Mouse (Mus musculus) stomach, embryonic 15.5 days (tissue): ENCODE results near the gene Gm6614. TPM values are rescaled to one million over a fixed set of nuclear protein-coding genes. Genes with fewer than 3 reads are reported as not detected.
A peak's percentile ranks its signal among the peaks of the same experiment; 100 is the strongest.
"Not testable (repeated sequence)": the region's sequence is repeated elsewhere in the genome, so short reads cannot be mapped to it uniquely, and the experiment has no call there.

Experiments used
- ATAC-seq: fragments of 200-750 bp; cut with Nextera tagmentation; 2 replicates; pipeline ENCODE4 v1.8.0; 2017; ENCODE audit warnings: low read depth, moderate number of reproducible peaks, moderate TSS enrichment; ENCODE audit not compliant: insufficient read depth, low FRiP score
- H3K27ac ChIP-seq: fragments of 300-500 bp; sonication (generic); 2 replicates; pipeline ENCODE4 v1.5.1; 2015; ENCODE audit warnings: mild to moderate bottlenecking, inconsistent platforms
- H3K27me3 ChIP-seq: fragments of 300-500 bp; sonication (generic); replicated peaks from 2 replicates; pipeline ENCODE4 v1.6.1; 2015; ENCODE audit warnings: inconsistent platforms
- H3K36me3 ChIP-seq: fragments of 300-500 bp; sonication (generic); 2 replicates; pipeline ENCODE4 v1.6.1; 2015; ENCODE audit warnings: inconsistent platforms
- H3K4me1 ChIP-seq: fragments of 300-500 bp; sonication (generic); 2 replicates; pipeline ENCODE4 v1.6.1; 2015; ENCODE audit warnings: inconsistent platforms
- H3K4me2 ChIP-seq: fragments of 300-500 bp; sonication (generic); 2 replicates; pipeline ENCODE4 v1.6.1; 2015; ENCODE audit warnings: mild to moderate bottlenecking, inconsistent platforms
- H3K4me3 ChIP-seq: fragments of 300-500 bp; sonication (generic); replicated peaks from 2 replicates; pipeline ENCODE4 v1.5.1; 2015; ENCODE audit warnings: inconsistent platforms
- H3K9ac ChIP-seq: fragments of 300-500 bp; sonication (generic); 2 replicates; pipeline ENCODE4 v1.6.1; 2015; ENCODE audit warnings: inconsistent platforms
- H3K9me3 ChIP-seq: fragments of 300-500 bp; sonication (generic); 2 replicates; pipeline ENCODE4 v1.6.1; 2016; ENCODE audit warnings: inconsistent platforms
- WGBS: fragments of 180-500 bp; shearing (Covaris S2); methylation state at CpG from one replicate; pipeline ENCODE4 v1.1.7; 2015; 5-methylcytosine and 5-hydroxymethylcytosine counted together
- polyA plus RNA-seq: library from polyadenylated mRNA; unstranded; fragments of >200 nt; fragmentation: Nextera tagmentation; extraction: Ambion mirVana; gene quantifications from 2 replicates; pipeline ENCODE4 v1.2.1, GENCODE M21; 2015

Gene Gm6614
- polyA plus RNA-seq = not detected in 2 replicates

- no peak for ATAC-seq
- Histone ChIP-seq H3K27me3 (no peaks in the 10 kb centered on the region), H3K9me3 (no peaks in the 10 kb centered on the region), H3K36me3 (no peaks in the 10 kb centered on the region), H3K4me2 (no peak within 1 kb of the TSS), H3K27ac (no peak within 1 kb of the TSS), H3K4me3 (no peak within 1 kb of the TSS), H3K9ac (no peak within 1 kb of the TSS), H3K4me1 (no peaks in the 10 kb centered on the region)
- WGBS = 82% methylated on average over 4 of the region's 4 CpGs
Observed at GRCm38 (mm10) chr6:142011364-142011955, at the start of gene Gm6614. TSS of gene Gm6614 (minus strand) at chr6:142011414.

- not testable (repeated sequence) for H3K4me2 ChIP-seq, H3K36me3 ChIP-seq, H3K27ac ChIP-seq, H3K9me3 ChIP-seq, H3K4me1 ChIP-seq, H3K4me3 ChIP-seq, H3K27me3 ChIP-seq, ATAC-seq, H3K9ac ChIP-seq
- WGBS = 81% methylated on average over 3 of the region's 3 CpGs
Observed at GRCm38 (mm10) chr6:142058281-142058680, 47.1 kb upstream of the Gm6614 start.

GRCm38 (mm10) chr6:142047689-142048088, 36.5 kb upstream of the Gm6614 start:
- Histone ChIP-seq H3K27me3 (no peaks in the 10 kb centered on the region), H3K4me3 (no peak overlapping the region), H3K4me2 (no peak overlapping the region), H3K27ac (no peak overlapping the region), H3K4me1 (no peaks in the 10 kb centered on the region), H3K9ac (no peak overlapping the region), H3K9me3 (no peaks in the 10 kb centered on the region), H3K36me3 (no peaks in the 10 kb centered on the region)
- WGBS = 81% methylated on average over 1 of the region's 1 CpGs
- no peak for ATAC-seq

GRCm38 (mm10) chr6:142045746-142046145, 34.5 kb upstream of the Gm6614 start:
- ATAC-seq = no peak
- Histone ChIP-seq H3K27me3 (no peaks in the 10 kb centered on the region), H3K4me3 (no peak overlapping the region), H3K9ac (no peak overlapping the region), H3K9me3 (no peaks in the 10 kb centered on the region), H3K36me3 (no peaks in the 10 kb centered on the region), H3K27ac (no peak overlapping the region), H3K4me2 (no peak overlapping the region), H3K4me1 (no peaks in the 10 kb centered on the region)
- WGBS = 89% methylated on average over 2 of the region's 2 CpGs

- WGBS = 86% methylated on average over 3 of the region's 3 CpGs
- H3K4me2 ChIP-seq = no peak overlapping the region
- H3K4me3 ChIP-seq = no peak overlapping the region
- ATAC-seq = no peak
- H3K4me1 ChIP-seq = no peaks in the 10 kb centered on the region
- H3K36me3 ChIP-seq = no peaks in the 10 kb centered on the region
- H3K9ac ChIP-seq = no peak overlapping the region
- no peaks in the 10 kb centered on the region for H3K27me3 ChIP-seq
- no peak overlapping the region for H3K27ac ChIP-seq
- no peaks in the 10 kb centered on the region for H3K9me3 ChIP-seq
Observed at GRCm38 (mm10) chr6:142041896-142042295, 30.7 kb upstream of the Gm6614 start.

GRCm38 (mm10) chr6:142040306-142041175, 29.3 kb upstream of the Gm6614 start:
- H3K9ac ChIP-seq = no peak overlapping the region
- H3K27me3 ChIP-seq = no peaks in the 10 kb centered on the region
- H3K4me1 ChIP-seq = no peaks in the 10 kb centered on the region
- H3K9me3 ChIP-seq = no peaks in the 10 kb centered on the region
- no peak overlapping the region for H3K27ac ChIP-seq
- H3K36me3 ChIP-seq = no peaks in the 10 kb centered on the region
- WGBS = 40% methylated on average over 16 of the region's 16 CpGs
- no peak overlapping the region for H3K4me3 ChIP-seq
- H3K4me2 ChIP-seq = no peak overlapping the region
- peak; percentile 58; the same call in 1 of the 2 replicates for ATAC-seq

- H3K36me3 ChIP-seq = no peaks in the 10 kb centered on the region
- no peaks in the 10 kb centered on the region for H3K27me3 ChIP-seq
- H3K4me3 ChIP-seq = no peak overlapping the region
- no peak overlapping the region for H3K9ac ChIP-seq
- H3K9me3 ChIP-seq = no peaks in the 10 kb centered on the region
- H3K4me2 ChIP-seq = no peak overlapping the region
- no peaks in the 10 kb centered on the region for H3K4me1 ChIP-seq
- no peak overlapping the region for H3K27ac ChIP-seq
- WGBS = 71% methylated on average over 2 of the region's 2 CpGs
- no peak for ATAC-seq
Observed at GRCm38 (mm10) chr6:142035771-142036170, 24.6 kb upstream of the Gm6614 start.

- no peaks in the 10 kb centered on the region for H3K36me3 ChIP-seq
- H3K4me1 ChIP-seq = no peaks in the 10 kb centered on the region
- H3K9me3 ChIP-seq = no peaks in the 10 kb centered on the region
- H3K4me2 ChIP-seq = no peak overlapping the region
- no peak overlapping the region for H3K9ac ChIP-seq
- H3K27ac ChIP-seq = no peak overlapping the region
- ATAC-seq = no peak
- no peak overlapping the region for H3K4me3 ChIP-seq
- H3K27me3 ChIP-seq = no peaks in the 10 kb centered on the region
- 64% methylated on average over 3 of the region's 3 CpGs for WGBS
Observed at GRCm38 (mm10) chr6:142021671-142022070, 10.5 kb upstream of the Gm6614 start.

- ATAC-seq = no peak
- H3K27ac ChIP-seq = no peak overlapping the region
- over 99% methylated on average over 6 of the region's 6 CpGs for WGBS
Observed at GRCm38 (mm10) chr6:141986772-141987171, 24.4 kb downstream of the Gm6614 start.

GRCm38 (mm10) chr6:141984644-141985043, 26.6 kb downstream of the Gm6614 start:
- no peak overlapping the region for H3K4me3 ChIP-seq
- no peak for ATAC-seq
- no peaks in the 10 kb centered on the region for H3K36me3 ChIP-seq
- no peak overlapping the region for H3K27ac ChIP-seq
- H3K4me2 ChIP-seq = no peak overlapping the region
- H3K9ac ChIP-seq = no peak overlapping the region
- 68% methylated on average over 3 of the region's 3 CpGs for WGBS
- no peaks in the 10 kb centered on the region for H3K9me3 ChIP-seq
- no peaks in the 10 kb centered on the region for H3K4me1 ChIP-seq
- no peaks in the 10 kb centered on the region for H3K27me3 ChIP-seq

More at GRCm38 (mm10) chr6:141986772-141987171, 24.4 kb downstream of the Gm6614 start:
- no peaks in the 10 kb centered on the region for H3K9me3 ChIP-seq
- no peak overlapping the region for H3K4me2 ChIP-seq
- no peaks in the 10 kb centered on the region for H3K36me3 ChIP-seq
- no peaks in the 10 kb centered on the region for H3K27me3 ChIP-seq
- no peak overlapping the region for H3K9ac ChIP-seq
- H3K4me1 ChIP-seq = no peaks in the 10 kb centered on the region
- H3K4me3 ChIP-seq = no peak overlapping the region

GRCm38 (mm10) chr6:141962420-141962819, 48.8 kb downstream of the Gm6614 start:
- 79% methylated on average over 1 of the region's 1 CpGs for WGBS

GRCm38 (mm10) chr6:141961861-141962260, 49.4 kb downstream of the Gm6614 start:
- H3K36me3 ChIP-seq = no peaks in the 10 kb centered on the region
- no peak overlapping the region for H3K9ac ChIP-seq
- no peaks in the 10 kb centered on the region for H3K27me3 ChIP-seq
- WGBS = 86% methylated on average over 3 of the region's 3 CpGs
- no peaks in the 10 kb centered on the region for H3K9me3 ChIP-seq
- no peaks in the 10 kb centered on the region for H3K4me1 ChIP-seq
- no peak overlapping the region for H3K27ac ChIP-seq
- no peak overlapping the region for H3K4me2 ChIP-seq
- no peak overlapping the region for H3K4me3 ChIP-seq
- ATAC-seq = no peak

More at GRCm38 (mm10) chr6:141962420-141962819, 48.8 kb downstream of the Gm6614 start:
- H3K4me1 ChIP-seq = no peaks in the 10 kb centered on the region
- ATAC-seq = no peak
- no peak overlapping the region for H3K27ac ChIP-seq
- H3K4me3 ChIP-seq = no peak overlapping the region
- H3K27me3 ChIP-seq = no peaks in the 10 kb centered on the region
- H3K9me3 ChIP-seq = no peaks in the 10 kb centered on the region
- H3K4me2 ChIP-seq = no peak overlapping the region
- H3K9ac ChIP-seq = no peak overlapping the region
- H3K36me3 ChIP-seq = no peaks in the 10 kb centered on the region
